Mouse (Mus musculus) CH12.LX (cell line): ENCODE data around the gene Mrrf. TPM values are rescaled to one million over a fixed set of nuclear protein-coding genes. Genes with fewer than 3 reads are reported as not detected.

Experiments used
- DNase-seq: peaks from one replicate; pipeline ENCODE4 v3.0.0-alpha.2; 2013; ENCODE audit errors: extremely low read depth
- H3K27ac ChIP-seq: 2 replicates; pipeline ENCODE4 v1.5.1; 2012; ENCODE audit warnings: low read depth, mild to moderate bottlenecking, control low read depth, moderate library complexity; ENCODE audit not compliant: insufficient read depth
- H3K27me3 ChIP-seq: replicated peaks from 2 replicates; pipeline ENCODE3; 2012; ENCODE audit warnings: inconsistent platforms
- H3K36me3 ChIP-seq, 2 experiments: replicated peaks in 1 of 2; 2 replicates each; pipeline versions ENCODE3 to v1.6.1; 2012; ENCODE audit warnings: inconsistent platforms in 1 of 2, low read length in 1 of 2, mild to moderate bottlenecking in 1 of 2, mixed read lengths in 1 of 2, moderate library complexity in 1 of 2; ENCODE audit not compliant: control insufficient read depth in 1 of 2, insufficient read depth in 1 of 2
- H3K4me1 ChIP-seq, 2 experiments: 2 replicates each; pipeline ENCODE4 v1.6.1; 2012; ENCODE audit warnings: inconsistent platforms in 1 of 2, moderate library complexity in 1 of 2; ENCODE audit not compliant: insufficient read depth in 2 of 2, control insufficient read depth in 1 of 2
- H3K4me2 ChIP-seq: 2 replicates; pipeline ENCODE4 v1.6.1; 2012; ENCODE audit warnings: low read depth, mild to moderate bottlenecking, control low read depth; ENCODE audit not compliant: poor library complexity, insufficient read depth, severe bottlenecking
- H3K4me3 ChIP-seq, 3 experiments: fragments of 150-350 bp in 1 of 3; sonication (generic) in 1 of 3; replicated peaks in 1 of 3; 2 replicates each; pipeline versions ENCODE3 to v1.5.1; 2011 to 2012; ENCODE audit warnings: low read depth in 2 of 3, low read length in 2 of 3, mild to moderate bottlenecking in 2 of 3, moderate library complexity in 2 of 3, control low read depth in 1 of 3, improper control_type of control experiment in 1 of 3, inconsistent platforms in 1 of 3, mixed read lengths in 1 of 3; ENCODE audit not compliant: poor library complexity in 1 of 3
- H3K79me2 ChIP-seq: replicated peaks from 2 replicates; pipeline ENCODE4 v1.6.1; 2012; ENCODE audit warnings: mild to moderate bottlenecking, moderate library complexity; ENCODE audit not compliant: control insufficient read depth, poor library complexity, insufficient read depth, severe bottlenecking; ENCODE audit errors: extremely low read depth
- H3K9ac ChIP-seq: 2 replicates; pipeline ENCODE4 v1.6.1; 2012; ENCODE audit warnings: low read depth, mild to moderate bottlenecking, control low read depth, moderate library complexity; ENCODE audit not compliant: insufficient read depth
- H3K9me3 ChIP-seq: replicated peaks from 2 replicates; pipeline ENCODE3; 2012; ENCODE audit warnings: low read length, inconsistent platforms, mixed read lengths
- CHD1 ChIP-seq: IDR thresholded peaks from 2 replicates; pipeline ENCODE4 v1.6.1; 2012; ENCODE audit warnings: low read depth, low read length, improper control_type of control experiment, inconsistent platforms
- JUN ChIP-seq: IDR thresholded peaks from 2 replicates; pipeline ENCODE4 v1.6.1; 2011; ENCODE audit warnings: low read depth, mild to moderate bottlenecking, low read length, improper control_type of control experiment, moderate library complexity; ENCODE audit not compliant: insufficient read depth
- JUND ChIP-seq: conservative IDR thresholded peaks from 2 replicates; pipeline ENCODE4 v1.6.1; 2011; ENCODE audit warnings: low read depth, low read length, improper control_type of control experiment
- KAT2A ChIP-seq: IDR thresholded peaks from 2 replicates; pipeline ENCODE4 v1.6.1; 2012; ENCODE audit warnings: low read length, improper control_type of control experiment, inconsistent platforms; ENCODE audit not compliant: insufficient replicate concordance
- MAX ChIP-seq: IDR thresholded peaks from 2 replicates; pipeline ENCODE4 v1.6.1; 2011; ENCODE audit warnings: low read length, improper control_type of control experiment
- MAZ ChIP-seq: IDR thresholded peaks from 2 replicates; pipeline ENCODE4 v1.6.1; 2012; ENCODE audit warnings: low read depth, mild to moderate bottlenecking, inconsistent platforms, low read length, improper control_type of control experiment, moderate library complexity
- MEF2A ChIP-seq: IDR thresholded peaks from 2 replicates; pipeline ENCODE4 v1.6.1; 2014; ENCODE audit warnings: low read depth, mild to moderate bottlenecking, inconsistent platforms, low read length, improper control_type of control experiment, borderline replicate concordance
- MXI1 ChIP-seq: IDR thresholded peaks from 2 replicates; pipeline ENCODE4 v1.6.1; 2011; ENCODE audit warnings: mild to moderate bottlenecking, low read depth, low read length, improper control_type of control experiment
- NELFE ChIP-seq: IDR thresholded peaks from 2 replicates; pipeline ENCODE4 v1.6.1; 2011; ENCODE audit warnings: low read depth, low read length, improper control_type of control experiment
- PAX5 ChIP-seq: IDR thresholded peaks from 2 replicates; pipeline ENCODE4 v1.6.1; 2012; ENCODE audit warnings: low read length, inconsistent platforms, mixed read lengths
- POLR2A ChIP-seq: IDR thresholded peaks from 2 replicates; pipeline ENCODE4 v1.6.1; 2011; ENCODE audit warnings: low read depth, mild to moderate bottlenecking, improper control_type of control experiment, low read length
- RAD21 ChIP-seq: IDR thresholded peaks from 2 replicates; pipeline ENCODE4 v1.6.1; 2011; ENCODE audit warnings: low read depth, mild to moderate bottlenecking, low read length, improper control_type of control experiment, moderate library complexity
- RCOR1 ChIP-seq: conservative IDR thresholded peaks from 2 replicates; pipeline ENCODE4 v1.6.1; 2012; ENCODE audit warnings: low read depth, mild to moderate bottlenecking, inconsistent platforms, low read length, improper control_type of control experiment
- USF1 ChIP-seq: IDR thresholded peaks from 2 replicates; pipeline ENCODE4 v1.6.1; 2014; ENCODE audit warnings: low read depth, mild to moderate bottlenecking, inconsistent platforms, low read length, improper control_type of control experiment
- ZC3H11A ChIP-seq: IDR thresholded peaks from 2 replicates; pipeline ENCODE4 v1.6.1; 2012; ENCODE audit warnings: low read depth, mild to moderate bottlenecking, inconsistent platforms, low read length, improper control_type of control experiment
- ZNF384 ChIP-seq: IDR thresholded peaks from 2 replicates; pipeline ENCODE4 v1.6.1; 2012; ENCODE audit warnings: low read depth, low read length, improper control_type of control experiment, inconsistent platforms
- dilution Hi-C: fragments of 300-500 bp; cut with MboI; formaldehyde crosslinking; loops from 2 replicates; pipeline ENCODE4 v1.14.3; 2020; ENCODE audit warnings: low sequenced_read_pairs; ENCODE audit not compliant: extremely low pct_unique_long_range_greater_than_20kb, extremely low pct_ligation_motif_present
- in situ Hi-C: fragments of 300-500 bp; cut with MboI; formaldehyde crosslinking; loops from 3 replicates; pipeline ENCODE4 v1.14.3; 2019; ENCODE audit warnings: low sequenced_read_pairs, low pct_ligation_motif_present, low pct_unique_long_range_greater_than_20kb, mixed read lengths
- polyA plus RNA-seq: library from polyadenylated mRNA; unstranded; fragments of >175 nt; gene quantifications from 2 replicates; pipeline ENCODE4 v1.2.1, GENCODE M21; 2012; ENCODE audit warnings: low read depth; ENCODE audit not compliant: insufficient read length
- total RNA-seq, 2 experiments: library from RNA; depleted of rRNA; stranded (reverse); fragments of 300-350 nt in 1 of 2; fragments of >200 nt in 1 of 2; gene quantifications; 2 replicates each; pipeline ENCODE4 v1.2.3; 2012 to 2014

The Mrrf gene
- total and polyA plus RNA-seq, 3 experiments, result 17.2 to 22.2 (median 20.9) TPM

- dilution Hi-C loops (no loop called here), in situ Hi-C loops (loop anchor here (5.0 to 25.0 kb wide), 3 partner anchors 63 to 649 kb away; partner anchors contain the start of gene Dab2ip)
- no peaks in the 10 kb centered on the region for H3K27me3 ChIP-seq
- no peak overlapping the region for H3K4me3 ChIP-seq
- H3K4me1 ChIP-seq, result peaks cover 7 to 43% of the 10 kb centered on the region in 2 experiments
- no peak for TF ChIP-seq MEF2A
- no peak for TF ChIP-seq KAT2A
- TF ChIP-seq NELFE, result no peak
- TF ChIP-seq PAX5, result no peak
- no peak for TF ChIP-seq ZNF384
- no peak for TF ChIP-seq USF1
- TF ChIP-seq POLR2A, result no peak
- no peak for TF ChIP-seq JUN
- TF ChIP-seq MAX, result no peak
- no peak for TF ChIP-seq MXI1
- TF ChIP-seq ZC3H11A, result no peak
- no peak for TF ChIP-seq CHD1
- TF ChIP-seq RAD21, result no peak
- no peak for TF ChIP-seq RCOR1
- no peaks in the 10 kb centered on the region for H3K79me2 ChIP-seq
- H3K9ac ChIP-seq, result no peak overlapping the region
- H3K9me3 ChIP-seq, result no peaks in the 10 kb centered on the region
- DNase-seq, result no peak
- H3K27ac ChIP-seq, result no peak overlapping the region
- no peaks in the 10 kb centered on the region for H3K36me3 ChIP-seq
- no peak overlapping the region for H3K4me2 ChIP-seq
These were observed 75.6 kb downstream of the Mrrf start for GRCm38 (mm10) chr2:36211785-36212184.

DNA sequence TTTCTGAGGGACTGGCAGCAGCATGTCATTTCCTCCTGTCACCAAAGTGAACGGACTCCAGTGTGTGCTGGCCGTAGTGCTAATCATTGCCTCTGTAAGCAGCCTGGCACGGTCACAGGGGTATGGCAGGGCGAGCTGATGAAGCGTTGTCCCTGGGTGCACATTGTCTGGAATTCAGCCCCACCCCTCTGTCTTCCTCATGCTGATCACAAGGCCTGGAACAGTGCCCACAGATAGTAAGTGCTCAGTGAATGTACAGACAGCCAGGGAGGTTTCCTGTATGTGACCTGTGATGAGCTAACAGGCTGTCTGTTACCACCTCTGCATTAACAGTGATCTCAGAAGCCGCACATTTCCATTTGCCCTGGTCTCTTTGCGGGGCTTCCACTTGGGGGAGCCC is 76.9 kb downstream of the Mrrf start:
- H3K79me2 ChIP-seq, result no peaks in the 10 kb centered on the region
- TF ChIP-seq JUND, result no peak
- TF ChIP-seq MAZ, result no peak
- TF ChIP-seq, all 38 proteins: peak for 0
- no peaks in the 10 kb centered on the region for H3K36me3 ChIP-seq
- H3K4me1 ChIP-seq, result peaks cover 15 to 50% of the 10 kb centered on the region in 2 experiments
- in situ Hi-C loops (loop anchor here (5.0 to 25.0 kb wide), 3 partner anchors 62 to 651 kb away; partner anchors contain the start of gene Dab2ip), dilution Hi-C loops (no loop called here)
- H3K27me3 ChIP-seq, result no peaks in the 10 kb centered on the region
- DNase-seq, result no peak
- H3K27ac ChIP-seq, result no peak overlapping the region
- H3K4me3 ChIP-seq, result no peak overlapping the region
- H3K9ac ChIP-seq, result no peak overlapping the region
- H3K4me2 ChIP-seq, result no peak overlapping the region
- no peaks in the 10 kb centered on the region for H3K9me3 ChIP-seq
